Mouse (Mus musculus) lung, postnatal 25 days (tissue): ENCODE data around the gene Fbxw8.

ENCODE experiments used
- DNase-seq: peaks from one replicate; pipeline ENCODE4 v3.0.0; 2022; ENCODE audit warnings: low spot score

Gene Fbxw8

GRCm38 (mm10) chr5:118042599-118042998 is 112.7 kb downstream of the Fbxw8 start:
- DNase-seq = no peak

GRCm38 (mm10) chr5:118039241-118039668 is 116.0 kb downstream of the Fbxw8 start:
- DNase-seq = no peak

- no peak for DNase-seq
Observed at GRCm38 (mm10) chr5:118037798-118038484, 117.3 kb downstream of the Fbxw8 start.

- DNase-seq = no peak
Observed at GRCm38 (mm10) chr5:118036888-118037797, 118.1 kb downstream of the Fbxw8 start.

- no peak for DNase-seq
Observed at GRCm38 (mm10) chr5:118035786-118036185, 119.5 kb downstream of the Fbxw8 start.

GRCm38 (mm10) chr5:118034632-118035031 is 120.6 kb downstream of the Fbxw8 start:
- DNase-seq = no peak

- DNase-seq = no peak
Observed at GRCm38 (mm10) chr5:118033740-118034139, 121.5 kb downstream of the Fbxw8 start.

GRCm38 (mm10) chr5:118033328-118033727 is 121.9 kb downstream of the Fbxw8 start:
- DNase-seq = no peak

- DNase-seq = no peak
Observed at GRCm38 (mm10) chr5:118031508-118031907, 123.8 kb downstream of the Fbxw8 start.

- no peak for DNase-seq
Observed at GRCm38 (mm10) chr5:118031059-118031458, 124.2 kb downstream of the Fbxw8 start.

GRCm38 (mm10) chr5:118030022-118030675 is 125.1 kb downstream of the Fbxw8 start:
- no peak for DNase-seq

GRCm38 (mm10) chr5:118029420-118029819 is 125.8 kb downstream of the Fbxw8 start:
- no peak for DNase-seq

GRCm38 (mm10) chr5:118029035-118029408 is 126.2 kb downstream of the Fbxw8 start:
- no peak for DNase-seq

- DNase-seq = no peak
Observed at GRCm38 (mm10) chr5:118028191-118029034, 126.9 kb downstream of the Fbxw8 start.

GRCm38 (mm10) chr5:118027698-118028190 is 127.5 kb downstream of the Fbxw8 start, which contains the start of gene Tesc:
Gene Tesc (plus strand): TSS chr5:118027743.
- no peak for DNase-seq

GRCm38 (mm10) chr5:118027101-118027697 is 128.1 kb downstream of the Fbxw8 start:
- DNase-seq = no peak

GRCm38 (mm10) chr5:118026343-118026742 is 128.9 kb downstream of the Fbxw8 start:
- DNase-seq = no peak

GRCm38 (mm10) chr5:118025880-118026279 is 129.4 kb downstream of the Fbxw8 start:
- no peak for DNase-seq

- no peak for DNase-seq
Observed at GRCm38 (mm10) chr5:118023053-118023452, 132.2 kb downstream of the Fbxw8 start.

GRCm38 (mm10) chr5:118019905-118020304 is 135.4 kb downstream of the Fbxw8 start:
- DNase-seq = no peak

- no peak for DNase-seq
Observed at GRCm38 (mm10) chr5:118017527-118017926, 137.7 kb downstream of the Fbxw8 start.
